Mouse (Mus musculus) WW6 (cell line): ENCODE measurements at regions not wholly inside any gene's neighbourhood (a gene's known extent, or its start where the extent isn't known, plus 50 kb on each side); places are given as distances from the start of the nearest gene placed in this dataset.

Source experiments
- DNase-seq: peaks from one replicate; pipeline ENCODE4 v3.0.0-alpha.2; 2013; ENCODE audit warnings: low read depth, low spot score

GRCm38 (mm10) chr15:42768396-42768795 is 2634.2 kb downstream of the 9330182O14Rik start:
- no peak for DNase-seq

- no peak for DNase-seq
Measured at GRCm38 (mm10) chr15:42779903-42780302, 2645.7 kb downstream of the 9330182O14Rik start.

GRCm38 (mm10) chr15:42801217-42801616 is 2667.1 kb downstream of the 9330182O14Rik start:
- no peak for DNase-seq

- DNase-seq: no peak
Measured at GRCm38 (mm10) chr15:42810871-42811490, 2676.8 kb downstream of the 9330182O14Rik start.

GRCm38 (mm10) chr15:42815026-42815724 is 2681.0 kb downstream of the 9330182O14Rik start:
- DNase-seq: no peak

GRCm38 (mm10) chr15:42838839-42839238 is 2704.7 kb downstream of the 9330182O14Rik start:
- DNase-seq: no peak

- DNase-seq: no peak
Measured at GRCm38 (mm10) chr15:42850003-42850402, 2715.8 kb downstream of the 9330182O14Rik start.

- no peak for DNase-seq
Measured at GRCm38 (mm10) chr15:42872491-42872890, 2738.3 kb downstream of the 9330182O14Rik start.

- DNase-seq: no peak
Measured at GRCm38 (mm10) chr15:42894611-42895010, 2760.4 kb downstream of the 9330182O14Rik start.

- no peak for DNase-seq
Measured at GRCm38 (mm10) chr15:42900056-42900455, 2765.9 kb downstream of the 9330182O14Rik start.

GRCm38 (mm10) chr15:42901782-42902181 is 2767.6 kb downstream of the 9330182O14Rik start:
- DNase-seq: no peak

- no peak for DNase-seq
Measured at GRCm38 (mm10) chr15:42911357-42911756, 2777.2 kb downstream of the 9330182O14Rik start.

- DNase-seq: no peak
Measured at GRCm38 (mm10) chr15:42912880-42913279, 2778.7 kb downstream of the 9330182O14Rik start.

GRCm38 (mm10) chr15:42913285-42913684 is 2779.1 kb downstream of the 9330182O14Rik start:
- no peak for DNase-seq

- DNase-seq: no peak
Measured at GRCm38 (mm10) chr15:42914099-42914498, 2779.9 kb downstream of the 9330182O14Rik start.

- DNase-seq: no peak
Measured at GRCm38 (mm10) chr15:42915195-42915594, 2781.0 kb downstream of the 9330182O14Rik start.

GRCm38 (mm10) chr15:42921618-42922017 is 2787.5 kb downstream of the 9330182O14Rik start:
- DNase-seq: no peak

- DNase-seq: no peak
Measured at GRCm38 (mm10) chr15:42928331-42928730, 2794.2 kb downstream of the 9330182O14Rik start.

GRCm38 (mm10) chr15:42944610-42945009 is 2810.4 kb downstream of the 9330182O14Rik start:
- no peak for DNase-seq

- DNase-seq: no peak
Measured at GRCm38 (mm10) chr15:42955167-42955566, 2821.0 kb downstream of the 9330182O14Rik start.

GRCm38 (mm10) chr15:42962747-42963338 is 2828.7 kb downstream of the 9330182O14Rik start:
- peak; percentile 24 for DNase-seq

- no peak for DNase-seq
Measured at GRCm38 (mm10) chr15:42965314-42965713, 2831.1 kb downstream of the 9330182O14Rik start.
